Mouse (Mus musculus) forebrain, embryonic 12.5 days (tissue): ENCODE data around the gene Rtf1. TPM values are rescaled to one million over a fixed set of nuclear protein-coding genes. Genes with fewer than 3 reads are reported as not detected.

Experiments used
- ATAC-seq: fragments of 200-750 bp; cut with Nextera tagmentation; 2 replicates; pipeline ENCODE4 v1.8.0; 2017; ENCODE audit warnings: moderate TSS enrichment; ENCODE audit not compliant: low FRiP score
- H3K27ac ChIP-seq: fragments of 300-500 bp; sonication (generic); 2 replicates; pipeline ENCODE4 v1.5.1; 2016; ENCODE audit warnings: mild to moderate bottlenecking
- H3K27me3 ChIP-seq: fragments of 300-500 bp; sonication (generic); 2 replicates; pipeline ENCODE4 v1.6.1; 2016; ENCODE audit warnings: mild to moderate bottlenecking
- H3K36me3 ChIP-seq: fragments of 300-500 bp; sonication (generic); replicated peaks from 2 replicates; pipeline ENCODE4 v1.6.1; 2016; ENCODE audit warnings: mild to moderate bottlenecking
- H3K4me1 ChIP-seq: fragments of 300-500 bp; sonication (generic); 2 replicates; pipeline ENCODE4 v1.6.1; 2016
- H3K4me2 ChIP-seq: fragments of 300-500 bp; sonication (generic); 2 replicates; pipeline ENCODE4 v1.6.1; 2016; ENCODE audit warnings: mild to moderate bottlenecking, moderate library complexity
- H3K4me3 ChIP-seq: fragments of 300-500 bp; sonication (generic); replicated peaks from 2 replicates; pipeline ENCODE4 v1.5.1; 2016; ENCODE audit warnings: mild to moderate bottlenecking
- H3K9ac ChIP-seq: fragments of 300-500 bp; sonication (generic); 2 replicates; pipeline ENCODE4 v1.6.1; 2016; ENCODE audit warnings: mild to moderate bottlenecking
- H3K9me3 ChIP-seq: fragments of 300-500 bp; sonication (generic); 2 replicates; pipeline ENCODE4 v1.6.1; 2016
- WGBS: fragments of 180-500 bp; shearing (Covaris S2); methylation state at CpG from one replicate; pipeline ENCODE4 v1.1.7; 2016; 5-methylcytosine and 5-hydroxymethylcytosine counted together
- polyA plus RNA-seq: library from polyadenylated mRNA; unstranded; fragments of >200 nt; fragmentation: Nextera tagmentation; extraction: Ambion mirVana; gene quantifications from 2 replicates; pipeline ENCODE4 v1.2.1, GENCODE M21; 2016

The Rtf1 gene
- polyA plus RNA-seq, 1 experiment from 2014 or later: 80.6 TPM

DNA sequence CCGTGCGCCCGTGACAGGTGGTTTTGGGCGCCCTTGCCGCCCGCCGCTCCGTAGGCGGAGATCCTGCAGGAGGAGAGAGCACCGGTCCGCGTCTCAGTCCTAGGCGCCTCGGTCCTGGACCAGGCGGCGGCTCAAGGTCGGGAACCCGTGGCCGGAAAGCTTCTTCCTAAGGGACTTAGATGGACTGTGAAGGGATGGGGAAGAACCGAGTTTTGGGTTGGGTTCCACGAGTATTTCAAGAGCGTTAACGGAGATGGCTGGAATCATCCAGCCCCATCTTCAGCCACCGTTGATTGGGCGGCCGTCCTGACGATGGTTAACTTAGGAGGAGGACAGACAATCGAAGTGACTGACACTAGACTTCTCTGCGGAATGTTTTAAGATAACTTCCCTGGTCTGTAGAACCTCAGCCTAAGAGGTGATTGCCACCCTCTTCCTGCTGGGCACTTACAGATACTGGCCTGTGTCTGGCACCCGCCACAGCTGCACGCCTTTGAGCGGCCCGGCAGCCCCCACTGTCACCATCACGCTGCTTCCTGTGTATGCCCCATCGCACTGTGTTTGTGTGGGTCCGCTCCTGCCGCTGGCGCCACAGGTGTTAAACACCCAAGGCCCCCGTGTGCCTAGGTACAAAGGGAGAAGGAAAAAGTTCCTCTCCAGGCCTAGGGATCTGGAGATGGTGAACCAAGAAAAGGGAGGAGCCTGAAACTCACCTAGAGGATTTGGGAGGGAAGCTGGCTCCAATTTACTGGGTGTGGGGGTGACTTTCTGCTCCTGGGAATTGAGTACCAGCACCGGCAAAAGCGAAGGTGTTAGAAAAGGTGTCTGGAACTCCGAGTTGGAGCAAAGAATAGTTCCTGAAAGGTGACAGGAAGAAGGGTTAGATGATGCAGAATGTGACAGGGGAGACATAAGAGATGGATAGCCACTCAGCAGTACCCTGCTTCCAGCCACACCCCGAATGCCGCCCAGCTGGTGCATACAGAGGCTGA is 84.3 kb downstream of the Rtf1 start:
- Histone ChIP-seq H3K27ac (no peak overlapping the region), H3K36me3 (peaks cover 8% of the 10 kb centered on the region), H3K27me3 (peaks cover 68% of the 10 kb centered on the region), H3K4me3 (peak overlapping the region; percentile 66), H3K4me1 (peaks cover 19% of the 10 kb centered on the region), H3K9ac (peak overlapping the region; percentile 67), H3K4me2 (peak overlapping the region; percentile 100), H3K9me3 (no peaks in the 10 kb centered on the region)
- 0 out of 2 replicates have a peak, but pooled peaks have one; percentile 36 for ATAC-seq
- WGBS: 7% methylated on average over 44 of the region's 44 CpGs

DNA sequence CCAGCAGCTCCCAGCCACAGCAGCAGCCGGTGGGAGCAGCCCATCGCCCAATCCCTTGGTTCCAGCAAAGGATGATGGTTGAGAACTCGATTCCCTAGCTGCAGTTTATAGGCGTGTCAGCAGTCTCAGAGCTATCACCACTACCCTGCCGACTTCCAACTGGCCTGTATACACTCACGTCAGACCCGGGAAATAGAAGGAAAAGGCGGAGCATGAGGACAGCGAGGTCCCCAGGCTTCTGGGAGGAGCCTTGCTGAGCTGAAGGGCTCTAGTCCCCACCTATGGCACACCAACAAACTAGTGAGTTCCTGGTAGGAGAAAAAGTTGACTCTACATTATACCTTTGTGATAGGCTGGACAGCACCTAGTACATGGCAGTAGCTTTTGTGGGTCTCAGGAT is 85.4 kb downstream of the Rtf1 start, which contains the start of gene Ltk:
TSS of gene Ltk (minus strand) at position 181 of the 400 bp plus-strand sequence.
- 16% methylated on average over 9 of the region's 9 CpGs for WGBS
- Histone ChIP-seq H3K4me1 (peaks cover 19% of the 10 kb centered on the region), H3K27ac (no peak within 1 kb of the TSS), H3K4me2 (peak within 1 kb of the TSS; percentile 100; the same call in 1 of the 2 replicates), H3K4me3 (no peak within 1 kb of the TSS), H3K9me3 (no peaks in the 10 kb centered on the region), H3K9ac (no peak within 1 kb of the TSS), H3K27me3 (peaks cover 60% of the 10 kb centered on the region), H3K36me3 (peaks cover 19% of the 10 kb centered on the region)
- no peak for ATAC-seq

DNA sequence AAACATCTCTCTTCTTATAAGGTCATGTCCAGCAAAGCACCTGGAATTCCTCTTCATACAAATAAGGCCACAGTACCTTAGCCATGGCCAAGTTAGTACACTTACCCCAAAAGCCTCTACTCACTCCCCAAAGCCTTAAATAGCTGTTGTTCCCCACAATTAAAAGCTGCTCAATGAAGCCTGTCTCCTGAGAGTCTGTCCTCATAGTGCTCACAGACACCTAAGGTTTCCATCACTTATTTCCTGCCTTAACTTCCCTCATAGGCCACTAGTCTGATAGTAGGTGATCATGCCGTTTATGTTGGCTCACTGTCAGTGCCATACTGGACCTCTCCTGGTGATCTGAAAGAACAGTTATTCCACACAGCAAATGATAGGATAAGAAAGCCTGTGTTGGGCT is 87.4 kb downstream of the Rtf1 start:
- Histone ChIP-seq H3K4me2 (no peak overlapping the region), H3K9ac (no peak overlapping the region), H3K9me3 (no peaks in the 10 kb centered on the region), H3K4me1 (peaks cover 19% of the 10 kb centered on the region), H3K27me3 (peaks cover 48% of the 10 kb centered on the region), H3K27ac (no peak overlapping the region), H3K4me3 (no peak overlapping the region), H3K36me3 (peaks cover 30% of the 10 kb centered on the region)
- WGBS: 80% methylated on average over 1 of the region's 1 CpGs
- no peak for ATAC-seq

DNA sequence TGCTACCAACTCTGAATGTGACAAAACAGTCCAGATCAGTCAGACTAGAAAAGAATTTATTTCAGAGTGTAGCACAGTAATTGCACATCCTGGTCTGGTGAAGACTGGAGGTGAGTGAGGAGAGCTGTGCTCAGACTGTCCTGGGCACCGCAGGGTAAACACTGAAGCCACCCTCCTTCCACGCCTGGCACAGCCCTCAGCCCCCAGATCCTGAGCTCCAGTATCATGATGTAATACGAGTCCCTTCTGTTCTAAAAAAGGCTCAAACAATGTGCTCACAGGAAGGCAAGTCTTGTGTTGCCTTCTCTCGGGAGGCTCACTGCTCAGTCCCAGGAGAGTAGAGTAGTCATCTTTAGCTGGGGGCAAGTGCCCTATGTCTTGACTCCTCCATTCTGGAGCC is 89.1 kb downstream of the Rtf1 start:
- Histone ChIP-seq H3K4me1 (peaks cover 4% of the 10 kb centered on the region), H3K4me2 (no peak overlapping the region), H3K4me3 (no peak overlapping the region), H3K27me3 (peaks cover 32% of the 10 kb centered on the region), H3K9me3 (no peaks in the 10 kb centered on the region), H3K27ac (no peak overlapping the region), H3K36me3 (peaks cover 42% of the 10 kb centered on the region), H3K9ac (no peak overlapping the region)
- WGBS: 66% methylated on average over 4 of the region's 4 CpGs
- ATAC-seq: no peak

DNA sequence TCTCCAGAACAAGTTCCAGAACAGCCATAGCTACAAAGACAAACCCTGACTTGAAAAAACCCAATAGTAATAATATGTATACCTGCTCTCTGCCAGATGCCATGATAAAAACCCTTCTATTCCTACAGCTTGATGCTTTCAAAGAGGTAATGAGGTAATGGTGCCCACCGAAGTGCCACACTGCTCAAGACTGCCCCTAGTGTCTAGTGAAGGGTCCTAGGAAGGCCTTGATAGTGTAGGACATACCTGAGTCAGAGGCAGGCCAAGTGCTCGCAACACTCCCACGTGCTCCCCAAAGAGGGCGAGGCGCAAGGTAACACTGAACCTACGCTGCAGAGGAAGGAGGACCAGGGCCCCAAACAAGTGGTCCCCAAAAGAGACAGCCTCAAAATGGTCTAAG is 92.4 kb downstream of the Rtf1 start:
- H3K27ac ChIP-seq: no peak overlapping the region
- no peak overlapping the region for H3K9ac ChIP-seq
- H3K4me1 ChIP-seq: no peaks in the 10 kb centered on the region
- ATAC-seq: no peak
- 92% methylated on average over 6 of the region's 6 CpGs for WGBS
- no peaks in the 10 kb centered on the region for H3K9me3 ChIP-seq
- H3K27me3 ChIP-seq: 0 out of 2 replicates have a peak, but pooled peaks cover under 1% of the 10 kb centered on the region
- H3K36me3 ChIP-seq: peaks cover 75% of the 10 kb centered on the region
- no peak overlapping the region for H3K4me3 ChIP-seq
- no peak overlapping the region for H3K4me2 ChIP-seq

Other genes with a start within 250 kb of the Rtf1 start
- gene Ino80, start 197.4 kb upstream of the Rtf1 start, polyA plus RNA-seq: 4.5 and 5.2 TPM in 2 replicates
- 0.22 and 0.27 TPM in 2 replicates for gene Exd1, start 127.4 kb upstream of the Rtf1 start, polyA plus RNA-seq
- 60.7 and 61.7 TPM in 2 replicates for gene Chp1, start 127.4 kb upstream of the Rtf1 start, polyA plus RNA-seq
- 110 and 111 TPM in 2 replicates for gene Nusap1, start 56.8 kb upstream of the Rtf1 start, polyA plus RNA-seq
- 35.1 and 35.6 TPM in 2 replicates for gene Oip5, start 56.6 kb upstream of the Rtf1 start, polyA plus RNA-seq
- 37.4 and 37.6 TPM in 2 replicates for gene Ndufaf1, start 12.2 kb upstream of the Rtf1 start, polyA plus RNA-seq
- gene Itpka, start 67.3 kb downstream of the Rtf1 start, polyA plus RNA-seq: 0.85 and 1.0 TPM in 2 replicates
- 0.12 TPM in 1 of 2 replicates, not detected in the other for gene Ltk, start 85.4 kb downstream of the Rtf1 start, polyA plus RNA-seq
- gene Rpap1, start 112.5 kb downstream of the Rtf1 start, polyA plus RNA-seq: 32.8 and 33.4 TPM in 2 replicates
- gene Tyro3, start 122.7 kb downstream of the Rtf1 start, polyA plus RNA-seq: 27.7 and 28.2 TPM in 2 replicates
- 34.7 and 39.5 TPM in 2 replicates for gene Mga, start 222.2 kb downstream of the Rtf1 start, polyA plus RNA-seq